Mouse (Mus musculus) embryonic facial prominence, embryonic 15.5 days (tissue): ENCODE data around the gene Mmp17. TPM values are rescaled to one million over a fixed set of nuclear protein-coding genes. Genes with fewer than 3 reads are reported as not detected.
"Not testable (repeated sequence)": the region's sequence is repeated elsewhere in the genome, so short reads cannot be mapped to it uniquely, and the experiment has no call there.

Experiments used
- ATAC-seq: fragments of 200-750 bp; cut with Nextera tagmentation; 2 replicates; pipeline ENCODE4 v1.8.0; 2017; ENCODE audit warnings: low read depth, moderate TSS enrichment; ENCODE audit not compliant: insufficient number of reproducible peaks, low FRiP score, low TSS enrichment
- H3K27ac ChIP-seq: fragments of 300-500 bp; sonication (generic); replicated peaks from 2 replicates; pipeline ENCODE4 v1.5.1; 2015; ENCODE audit warnings: mild to moderate bottlenecking, inconsistent platforms
- H3K27me3 ChIP-seq: fragments of 300-500 bp; sonication (generic); 2 replicates; pipeline ENCODE4 v1.6.1; 2015; ENCODE audit warnings: inconsistent platforms
- H3K36me3 ChIP-seq: fragments of 300-500 bp; sonication (generic); 2 replicates; pipeline ENCODE4 v1.6.1; 2015; ENCODE audit warnings: mild to moderate bottlenecking, inconsistent platforms
- H3K4me1 ChIP-seq: fragments of 300-500 bp; sonication (generic); 2 replicates; pipeline ENCODE4 v1.6.1; 2015; ENCODE audit warnings: inconsistent platforms
- H3K4me2 ChIP-seq: fragments of 300-500 bp; sonication (generic); replicated peaks from 2 replicates; pipeline ENCODE4 v1.6.1; 2015; ENCODE audit warnings: mild to moderate bottlenecking, inconsistent platforms
- H3K4me3 ChIP-seq: fragments of 300-500 bp; sonication (generic); replicated peaks from 2 replicates; pipeline ENCODE4 v1.5.1; 2015; ENCODE audit warnings: mild to moderate bottlenecking, inconsistent platforms
- H3K9ac ChIP-seq: fragments of 300-500 bp; sonication (generic); 2 replicates; pipeline ENCODE4 v1.6.1; 2015; ENCODE audit warnings: inconsistent platforms
- H3K9me3 ChIP-seq: fragments of 300-500 bp; sonication (generic); replicated peaks from 2 replicates; pipeline ENCODE4 v1.6.1; 2016; ENCODE audit warnings: inconsistent platforms
- WGBS: fragments of 180-500 bp; shearing (Covaris S2); methylation state at CpG from one replicate; pipeline ENCODE4 v1.1.7; 2015; 5-methylcytosine and 5-hydroxymethylcytosine counted together
- polyA plus RNA-seq: library from polyadenylated mRNA; unstranded; fragments of >200 nt; fragmentation: Nextera tagmentation; extraction: Ambion mirVana; gene quantifications from 2 replicates; pipeline ENCODE4 v1.2.1, GENCODE M21; 2015

Mmp17 gene
- polyA plus RNA-seq, 1 experiment from 2014 or later = 4.3 TPM

DNA sequence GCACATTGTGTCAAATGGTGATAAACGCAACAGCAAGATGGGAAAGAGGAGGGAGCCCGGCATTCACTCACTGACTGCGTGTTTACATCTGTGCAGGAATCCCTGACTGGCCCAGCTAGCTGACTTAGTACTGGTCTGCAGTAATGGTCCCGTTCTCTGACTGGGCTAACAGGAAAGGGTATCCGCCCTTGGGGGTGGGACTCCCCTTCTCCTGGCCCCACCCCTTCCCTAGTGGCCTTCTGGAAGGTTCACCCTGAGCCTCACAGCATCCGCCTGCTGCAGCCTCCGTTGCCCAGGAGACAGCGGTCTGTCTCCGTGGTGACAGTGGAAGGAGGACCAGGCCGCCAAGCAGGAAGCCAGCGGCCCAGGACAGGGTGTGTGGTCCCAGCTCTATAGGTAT is 6.9 kb downstream of the Mmp17 start:
- Histone ChIP-seq H3K27me3 (peaks cover 19% of the 10 kb centered on the region), H3K9me3 (no peaks in the 10 kb centered on the region), H3K4me2 (no peak overlapping the region), H3K36me3 (no peaks in the 10 kb centered on the region), H3K4me3 (no peak overlapping the region), H3K4me1 (peaks cover 11% of the 10 kb centered on the region), H3K27ac (no peak overlapping the region), H3K9ac (no peak overlapping the region)
- no peak for ATAC-seq
- WGBS = 11% methylated on average over 11 of the region's 11 CpGs

- Histone ChIP-seq H3K4me1 (peaks cover 4% of the 10 kb centered on the region; the same call in 1 of the 2 replicates), H3K4me2 (no peak overlapping the region), H3K9me3 (no peaks in the 10 kb centered on the region), H3K4me3 (no peak overlapping the region), H3K36me3 (no peaks in the 10 kb centered on the region), H3K27me3 (0 out of 2 replicates have a peak, but pooled peaks cover 7% of the 10 kb centered on the region), H3K9ac (no peak overlapping the region), H3K27ac (no peak overlapping the region)
- 34% methylated on average over 19 of the region's 19 CpGs for WGBS
- no peak for ATAC-seq
These were observed 10.4 kb downstream of the Mmp17 start for GRCm38 (mm10) chr5:129594116-129595114.

DNA sequence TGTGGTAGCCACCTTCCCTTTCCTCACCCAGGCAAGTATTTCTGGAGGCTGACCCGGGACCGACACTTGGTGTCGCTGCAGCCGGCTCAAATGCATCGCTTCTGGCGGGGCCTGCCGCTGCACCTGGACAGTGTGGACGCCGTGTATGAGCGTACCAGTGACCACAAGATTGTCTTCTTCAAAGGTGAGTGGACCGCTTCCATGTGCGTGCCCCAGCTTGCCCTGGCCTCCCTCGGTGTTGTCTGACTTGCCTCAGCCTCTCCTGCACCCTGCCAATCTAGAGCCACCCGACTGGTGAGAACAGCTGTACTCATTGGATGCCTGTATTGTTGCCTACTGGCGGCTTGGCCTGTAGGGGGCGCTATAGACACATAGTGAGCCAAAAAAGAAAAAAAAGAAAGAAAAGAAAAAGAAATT is 18.1 kb downstream of the Mmp17 start:
- no peak overlapping the region for H3K4me2 ChIP-seq
- 40% methylated on average over 16 of the region's 16 CpGs for WGBS
- no peaks in the 10 kb centered on the region for H3K4me1 ChIP-seq
- no peak overlapping the region for H3K27ac ChIP-seq
- no peaks in the 10 kb centered on the region for H3K27me3 ChIP-seq
- ATAC-seq = no peak
- no peaks in the 10 kb centered on the region for H3K9me3 ChIP-seq
- no peak overlapping the region for H3K4me3 ChIP-seq
- no peaks in the 10 kb centered on the region for H3K36me3 ChIP-seq
- no peak overlapping the region for H3K9ac ChIP-seq

DNA sequence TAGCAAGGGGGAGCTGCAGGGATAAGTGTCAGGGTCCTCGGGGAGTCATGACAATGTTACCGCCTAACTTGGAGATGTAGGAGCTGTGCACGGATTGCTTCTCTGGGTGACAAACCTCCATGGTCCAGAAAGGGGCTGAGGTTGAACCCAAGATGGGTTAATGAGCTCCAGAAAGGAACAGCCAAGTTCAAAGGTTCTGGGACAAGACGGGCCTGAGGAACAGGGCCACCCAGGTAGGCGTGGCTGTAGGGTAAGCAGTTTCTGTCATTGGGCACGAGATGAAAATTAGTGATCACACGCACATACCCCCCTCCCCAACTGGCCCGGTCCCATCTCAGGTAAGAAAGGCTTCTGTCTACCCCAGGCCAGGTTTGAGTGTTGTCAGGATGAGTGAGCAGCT is 23.5 kb downstream of the Mmp17 start:
- Histone ChIP-seq H3K4me2 (no peak overlapping the region), H3K4me3 (no peak overlapping the region), H3K9me3 (no peaks in the 10 kb centered on the region), H3K27me3 (no peaks in the 10 kb centered on the region), H3K4me1 (no peaks in the 10 kb centered on the region), H3K36me3 (no peaks in the 10 kb centered on the region), H3K9ac (no peak overlapping the region), H3K27ac (no peak overlapping the region)
- no peak for ATAC-seq
- WGBS = 75% methylated on average over 8 of the region's 8 CpGs

DNA sequence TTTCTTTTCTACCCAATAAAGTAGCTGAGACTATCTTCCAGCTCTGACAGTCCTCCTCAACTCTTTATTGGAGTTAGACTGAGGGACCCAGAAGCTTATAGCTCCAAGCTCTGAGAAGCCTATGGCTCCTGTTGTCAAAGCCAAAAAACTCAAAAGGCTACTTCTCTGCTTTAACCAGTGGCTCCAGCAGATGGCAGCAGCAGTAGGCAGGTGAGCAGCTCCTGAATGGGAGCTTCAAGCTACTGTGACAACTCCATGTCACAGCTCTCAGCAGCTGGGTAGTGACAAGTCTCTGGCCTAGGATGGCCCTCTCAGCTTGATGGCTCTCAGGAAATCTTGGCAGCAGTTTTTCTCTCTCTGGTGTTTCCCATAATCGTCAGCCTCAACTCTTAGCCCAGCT is 27.1 kb downstream of the Mmp17 start:
- Histone ChIP-seq H3K36me3 (no peaks in the 10 kb centered on the region), H3K4me2 (no peak overlapping the region), H3K27ac (no peak overlapping the region), H3K27me3 (no peaks in the 10 kb centered on the region), H3K9ac (no peak overlapping the region), H3K4me3 (no peak overlapping the region), H3K4me1 (no peaks in the 10 kb centered on the region), H3K9me3 (no peaks in the 10 kb centered on the region)
- 16% methylated on average over 1 of the region's 1 CpGs for WGBS
- ATAC-seq = no peak

- H3K27me3 ChIP-seq, H3K4me2 ChIP-seq: not testable (repeated sequence)
- 59% methylated on average over 9 of the region's 9 CpGs for WGBS
These were observed 36.6 kb downstream of the Mmp17 start for GRCm38 (mm10) chr5:129620600-129620999.

DNA sequence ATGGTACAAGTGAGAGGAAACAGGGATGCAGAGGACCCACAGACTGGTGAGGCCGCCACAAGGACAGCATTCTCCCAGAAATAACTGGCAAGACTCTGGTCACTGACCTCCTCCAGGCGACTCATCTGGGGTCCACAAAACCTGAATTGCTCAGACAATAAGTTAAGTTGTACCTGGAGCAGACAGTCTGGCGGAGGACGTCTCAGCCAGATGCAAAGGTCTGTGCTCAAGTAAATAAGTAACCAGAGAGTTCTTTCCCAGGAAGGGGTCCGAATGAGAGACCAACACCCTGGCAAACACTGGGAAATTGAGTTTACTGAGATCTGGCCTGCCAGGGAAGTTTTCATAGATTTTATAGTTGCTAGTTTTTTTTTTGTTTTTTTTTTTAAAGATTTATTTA is 37.4 kb downstream of the Mmp17 start:
- no peaks in the 10 kb centered on the region for H3K9me3 ChIP-seq
- WGBS = 86% methylated on average over 5 of the region's 5 CpGs
- no peak for ATAC-seq
- H3K36me3 ChIP-seq = no peaks in the 10 kb centered on the region
- H3K27ac ChIP-seq = no peak overlapping the region
- H3K27me3 ChIP-seq = no peaks in the 10 kb centered on the region
- H3K4me2 ChIP-seq = no peak overlapping the region
- no peak overlapping the region for H3K9ac ChIP-seq
- H3K4me3 ChIP-seq = no peak overlapping the region
- H3K4me1 ChIP-seq = no peaks in the 10 kb centered on the region

More at GRCm38 (mm10) chr5:129620600-129620999, 36.6 kb downstream of the Mmp17 start:
- not testable (repeated sequence) for H3K9ac ChIP-seq, H3K36me3 ChIP-seq, H3K9me3 ChIP-seq, H3K4me3 ChIP-seq, H3K4me1 ChIP-seq, ATAC-seq, H3K27ac ChIP-seq

GRCm38 (mm10) chr5:129626099-129626498 is 42.1 kb downstream of the Mmp17 start:
- H3K4me3 ChIP-seq = no peak overlapping the region
- WGBS = 83% methylated on average over 6 of the region's 6 CpGs

DNA sequence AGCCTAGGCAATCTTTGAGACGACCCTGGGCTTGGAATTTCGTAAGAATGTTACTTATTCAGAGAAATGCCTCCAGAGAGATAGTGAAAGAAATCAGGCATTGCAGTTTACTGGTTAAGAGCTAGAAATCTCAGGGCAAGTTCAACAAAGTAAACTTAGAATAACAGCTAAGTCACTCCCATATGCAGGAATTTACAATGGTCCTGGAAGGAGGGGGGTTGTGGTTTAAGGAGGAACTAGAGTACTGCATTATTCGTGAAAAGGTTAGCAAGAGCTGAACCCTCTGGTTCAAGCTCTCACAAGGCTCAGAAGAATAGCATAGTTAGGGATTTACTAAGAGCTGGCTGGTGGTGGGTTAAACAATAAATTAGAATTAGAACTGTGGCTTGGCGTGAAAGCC is 42.6 kb downstream of the Mmp17 start:
- H3K4me2 ChIP-seq, H3K9ac ChIP-seq, H3K4me3 ChIP-seq, H3K27ac ChIP-seq, H3K36me3 ChIP-seq, H3K4me1 ChIP-seq, H3K27me3 ChIP-seq, H3K9me3 ChIP-seq, ATAC-seq: not testable (repeated sequence)
- WGBS = 73% methylated on average over 4 of the region's 4 CpGs

More at GRCm38 (mm10) chr5:129626099-129626498, 42.1 kb downstream of the Mmp17 start:
- no peak for ATAC-seq
- no peaks in the 10 kb centered on the region for H3K27me3 ChIP-seq
- H3K9ac ChIP-seq = no peak overlapping the region
- no peaks in the 10 kb centered on the region for H3K4me1 ChIP-seq
- no peaks in the 10 kb centered on the region for H3K9me3 ChIP-seq
- H3K36me3 ChIP-seq = no peaks in the 10 kb centered on the region
- no peak overlapping the region for H3K4me2 ChIP-seq
- H3K27ac ChIP-seq = no peak overlapping the region

DNA sequence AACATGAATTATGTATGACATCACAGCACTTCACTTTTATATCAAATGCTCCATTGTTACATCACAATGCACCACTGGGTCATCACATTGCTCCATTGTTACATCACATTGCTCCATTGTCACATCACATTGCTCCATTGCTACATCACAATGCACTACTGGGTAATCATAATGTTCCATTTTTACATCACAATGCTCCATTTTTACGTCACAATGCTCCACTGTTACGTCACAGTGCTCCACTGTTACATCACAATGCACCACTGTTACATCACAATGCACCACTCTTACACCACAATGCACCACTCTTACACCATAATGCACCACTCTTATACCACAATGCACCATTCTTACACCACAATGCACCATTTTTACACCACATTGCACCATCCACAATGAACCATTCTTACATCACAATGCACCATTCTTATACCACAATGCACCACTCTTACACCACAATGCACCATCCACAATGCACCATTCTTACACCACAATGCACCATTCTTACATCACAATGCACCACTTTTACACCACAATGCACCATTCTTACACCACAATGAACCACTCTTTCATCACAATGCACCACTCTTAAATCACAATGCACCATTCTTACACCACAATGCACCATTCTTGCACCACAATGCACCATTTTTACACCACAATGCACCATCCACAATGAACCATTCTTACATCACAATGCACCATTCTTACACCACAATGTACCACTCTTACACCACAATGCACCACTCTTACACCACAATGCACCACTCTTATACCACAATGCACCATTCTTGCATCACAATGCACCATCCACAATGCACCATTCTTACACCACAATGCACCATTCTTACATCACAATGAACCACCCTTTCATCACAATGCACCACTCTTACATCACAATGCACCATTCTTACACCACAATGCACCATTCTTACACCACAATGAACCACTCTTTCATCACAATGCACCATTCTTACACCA is 48.6 kb downstream of the Mmp17 start:
- not testable (repeated sequence) for ATAC-seq, H3K27me3 ChIP-seq, H3K4me3 ChIP-seq, H3K9me3 ChIP-seq, H3K36me3 ChIP-seq, H3K27ac ChIP-seq, H3K4me2 ChIP-seq, H3K9ac ChIP-seq, H3K4me1 ChIP-seq
- 82% methylated on average over 2 of the region's 2 CpGs for WGBS

DNA sequence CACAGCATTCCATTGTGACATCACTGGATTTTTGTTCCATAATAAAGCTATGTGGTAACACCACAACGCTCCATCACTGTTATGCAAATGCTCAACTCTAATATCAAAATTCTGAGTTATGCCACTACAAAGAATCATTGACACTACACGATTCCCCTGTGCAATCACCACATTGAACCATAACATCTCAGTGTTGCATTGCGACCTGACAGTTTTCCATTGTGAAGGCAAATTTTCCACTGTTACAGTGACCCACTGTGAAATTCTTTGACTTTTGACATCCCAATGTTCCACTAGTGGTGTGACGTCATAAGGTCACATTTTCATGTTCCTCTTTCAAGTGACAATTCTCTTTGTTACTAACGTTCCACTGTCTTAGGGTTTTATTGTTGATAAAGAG is 66.9 kb downstream of the Mmp17 start:
- no peak overlapping the region for H3K27ac ChIP-seq
- H3K4me2 ChIP-seq = no peak overlapping the region
- ATAC-seq = no peak
- no peaks in the 10 kb centered on the region for H3K4me1 ChIP-seq
- peaks cover 6% of the 10 kb centered on the region for H3K36me3 ChIP-seq
- H3K9ac ChIP-seq = no peak overlapping the region
- no peaks in the 10 kb centered on the region for H3K9me3 ChIP-seq
- H3K27me3 ChIP-seq = no peaks in the 10 kb centered on the region
- 93% methylated on average over 5 of the region's 5 CpGs for WGBS
- no peak overlapping the region for H3K4me3 ChIP-seq
